Mouse (Mus musculus): Measurements from ENCODE around the gene Hsd3b7.

GRCm38 (mm10) chr7:127752069-127752468 lies 48.3 kb upstream of the Hsd3b7 start:
- TF ChIP-seq MAFK (IDR thresholded peaks at IDR 0.05; ENCODE audit: insufficient read depth, low read depth, low read length) = no peak
- TF ChIP-seq HCFC1 (IDR thresholded peaks at IDR 0.05; ENCODE audit: borderline replicate concordance, insufficient read depth, low read length) = no peak
- no peak for TF ChIP-seq ZC3H11A (IDR thresholded peaks at IDR 0.05; ENCODE audit: borderline replicate concordance, low read depth, low read length)
- TF ChIP-seq ZNF384 (IDR thresholded peaks at IDR 0.05; ENCODE audit: low read depth, low read length) = no peak

All from ES-E14 (cell line).